ENCODE assay signal across 26 mouse cellular contexts in the genomic region with DNA sequence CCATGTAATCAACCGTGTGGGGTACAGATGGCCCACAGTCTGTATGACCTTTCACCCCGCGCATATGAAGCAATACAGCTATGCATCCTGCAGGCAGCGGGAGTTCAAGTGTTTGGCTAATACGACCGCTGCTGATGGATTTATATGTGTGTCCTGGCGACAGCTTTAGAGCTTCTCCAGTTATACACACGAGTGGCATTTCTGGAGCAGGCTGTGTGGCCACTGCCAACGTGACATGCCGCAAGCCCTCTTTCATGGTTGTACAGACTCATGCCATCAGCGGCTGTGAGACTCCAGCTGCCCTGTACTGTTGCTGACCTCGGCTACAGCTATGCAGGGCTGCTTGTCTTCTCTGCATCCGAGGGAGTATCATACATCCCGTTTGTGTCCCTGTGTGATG. TPM values are rescaled to one million over a fixed set of nuclear protein-coding genes. Genes with fewer than 3 reads are reported as not detected.
A peak's percentile ranks its signal among the peaks of the same experiment; 100 is the strongest.
DNase-seq lines count a peak whose midpoint lies in the region; ATAC-seq and TF ChIP-seq lines count a peak whose summit lies in the region.
"Had no signal": no experiment of that assay in that cellular context is flagged by ENCODE, and none has a peak within 500 bp of the region (broad histone marks: within the 10 kb centered on the region; RNA-seq: fewer than 3 reads in every experiment).

No protein-coding gene starts in this region.

- no peaks in the 10 kb centered on the region; the same call in 1 of the 2 replicates for H3K4me1 ChIP-seq in heart, embryonic 16.5 days (ENCODE audit: control insufficient read depth, insufficient read depth, low read length)
- no peaks in the 10 kb centered on the region for H3K4me1 ChIP-seq in liver, postnatal 0 days (ENCODE audit: insufficient read depth)
- H3K4me1 ChIP-seq in liver, embryonic 12.5 days = no peaks in the 10 kb centered on the region
- H3K4me1 ChIP-seq in intestine, embryonic 15.5 days (replicated peaks) = no peaks in the 10 kb centered on the region
- H3K4me1 ChIP-seq: embryonic facial prominence, embryonic 15.5 days had no signal

- H3K27ac ChIP-seq in gastrocnemius, adult 2 months = peak overlapping the region; percentile 78
- peak overlapping the region; percentile 19 for H3K27ac ChIP-seq in heart, embryonic 16.5 days (ENCODE audit: low read length)
- no peak overlapping the region for H3K27ac ChIP-seq in liver, postnatal 0 days (ENCODE audit: low read depth)
- no peak overlapping the region for H3K27ac ChIP-seq in liver, embryonic 12.5 days
- H3K27ac ChIP-seq in intestine, embryonic 15.5 days = no peak overlapping the region
- H3K27ac ChIP-seq: embryonic facial prominence, embryonic 15.5 days; hindbrain, embryonic 14.5 days; liver, embryonic 13.5 days had no signal

- WGBS in heart, embryonic 16.5 days = 61% methylated on average over 14 of the region's 14 CpGs
- WGBS in liver, postnatal 0 days (ENCODE audit: insufficient replicate concordance) = 72% methylated on average over 14 of the region's 14 CpGs
- 72% methylated on average over 14 of the region's 14 CpGs for WGBS in liver, embryonic 12.5 days (ENCODE audit: insufficient replicate concordance)
- 66% methylated on average over 14 of the region's 14 CpGs for WGBS in intestine, embryonic 15.5 days

- H3K4me3 ChIP-seq in gastrocnemius, adult 2 months = no peak overlapping the region
- H3K4me3 ChIP-seq in heart, embryonic 16.5 days (ENCODE audit: low read length) = no peak overlapping the region
- H3K4me3 ChIP-seq in liver, postnatal 0 days (ENCODE audit: low read depth, low read length) = no peak overlapping the region
- H3K4me3 ChIP-seq in liver, embryonic 12.5 days = no peak overlapping the region
- no peak overlapping the region for H3K4me3 ChIP-seq in intestine, embryonic 15.5 days (replicated peaks)
- H3K4me3 ChIP-seq: embryonic facial prominence, embryonic 15.5 days; liver, embryonic 13.5 days had no signal

- 0 out of 2 replicates have a peak, but pooled peaks cover 3% of the 10 kb centered on the region for H3K9me3 ChIP-seq in heart, embryonic 16.5 days (replicated peaks; ENCODE audit: control insufficient read depth, low read length)
- H3K9me3 ChIP-seq in liver, postnatal 0 days (ENCODE audit: low read length) = no peaks in the 10 kb centered on the region
- 0 out of 2 replicates have a peak, but pooled peaks cover 3% of the 10 kb centered on the region for H3K9me3 ChIP-seq in liver, embryonic 12.5 days (replicated peaks)
- no peaks in the 10 kb centered on the region for H3K9me3 ChIP-seq in intestine, embryonic 15.5 days
- H3K9me3 ChIP-seq: embryonic facial prominence, embryonic 15.5 days; liver, embryonic 13.5 days had no signal

- peak; percentile 66 for DNase-seq in gastrocnemius, adult 2 months
- no peak for DNase-seq in gastrocnemius, postnatal 4 days (ENCODE audit: low spot score in 2 of 2)
- no peak for DNase-seq in heart, adult 8-10 months (ENCODE audit: low spot score)
- no peak for DNase-seq in liver, postnatal 0 days
- DNase-seq in testis, postnatal 10 days (ENCODE audit: low spot score) = no peak
- DNase-seq: cerebellum, adult 9-11 months; kidney, adult 8-10 months; liver, embryonic 13.5 days; thymus, postnatal 25 days had no signal

- no peak overlapping the region for H3K9ac ChIP-seq in heart, embryonic 16.5 days (ENCODE audit: low read length)
- H3K9ac ChIP-seq in liver, postnatal 0 days (replicated peaks) = no peak overlapping the region
- no peak overlapping the region for H3K9ac ChIP-seq in liver, embryonic 12.5 days
- H3K9ac ChIP-seq in intestine, embryonic 15.5 days = no peak overlapping the region
- H3K9ac ChIP-seq: embryonic facial prominence, embryonic 15.5 days; forebrain, postnatal 0 days; hindbrain, embryonic 14.5 days; liver, embryonic 13.5 days had no signal

- TF ChIP-seq EP300 in liver, postnatal 0 days (IDR thresholded peaks at IDR 0.05; ENCODE audit: low read depth) = no peak

- TF ChIP-seq CTCF in gastrocnemius, adult 2 months (IDR thresholded peaks at IDR 0.05) = no peak
- no peak for TF ChIP-seq CTCF in liver, postnatal 0 days (IDR thresholded peaks at IDR 0.05; ENCODE audit: low read depth)

- no peak for ATAC-seq in heart, embryonic 16.5 days (replicated peaks; ENCODE audit: extremely low read depth, insufficient read depth, low FRiP score)
- peak; percentile 30 for ATAC-seq in liver, postnatal 0 days
- no peak for ATAC-seq in liver, embryonic 12.5 days
- ATAC-seq in intestine, embryonic 15.5 days = peak; percentile 21; the same call in 1 of the 2 replicates
- ATAC-seq: forebrain, postnatal 0 days had no signal

- H3K4me2 ChIP-seq in heart, embryonic 16.5 days (ENCODE audit: low read depth, low read length) = no peak overlapping the region
- no peak overlapping the region for H3K4me2 ChIP-seq in liver, postnatal 0 days (ENCODE audit: low read depth, low read length)
- no peak overlapping the region for H3K4me2 ChIP-seq in liver, embryonic 12.5 days
- no peak overlapping the region for H3K4me2 ChIP-seq in intestine, embryonic 15.5 days (replicated peaks)
- H3K4me2 ChIP-seq: embryonic facial prominence, embryonic 15.5 days; hindbrain, embryonic 14.5 days; liver, embryonic 13.5 days had no signal

- intact Hi-C loops in gastrocnemius, adult 2 months (cut with DNase I) = loop anchor here (10.0 kb wide), 1 partner anchor 254 kb away; no protein-coding TSS in a partner anchor

- H3K27me3 ChIP-seq in heart, embryonic 16.5 days (ENCODE audit: control insufficient read depth, insufficient read depth, low read length) = no peaks in the 10 kb centered on the region
- H3K27me3 ChIP-seq in liver, postnatal 0 days (ENCODE audit: insufficient read depth, low read length) = no peaks in the 10 kb centered on the region
- H3K27me3 ChIP-seq in liver, embryonic 12.5 days (replicated peaks) = no peaks in the 10 kb centered on the region
- no peaks in the 10 kb centered on the region for H3K27me3 ChIP-seq in intestine, embryonic 15.5 days (replicated peaks)
- H3K27me3 ChIP-seq: embryonic facial prominence, embryonic 15.5 days; liver, embryonic 13.5 days had no signal

- no peaks in the 10 kb centered on the region for H3K36me3 ChIP-seq in heart, embryonic 16.5 days (ENCODE audit: control insufficient read depth, insufficient read depth)
- H3K36me3 ChIP-seq in liver, postnatal 0 days (replicated peaks; ENCODE audit: insufficient read depth, low read length) = no peaks in the 10 kb centered on the region
- no peaks in the 10 kb centered on the region for H3K36me3 ChIP-seq in liver, embryonic 12.5 days
- H3K36me3 ChIP-seq in intestine, embryonic 15.5 days = no peaks in the 10 kb centered on the region
- H3K36me3 ChIP-seq: embryonic facial prominence, embryonic 15.5 days; liver, embryonic 13.5 days had no signal

RNA-seq across cellular contexts. Expression of a gene that starts 6.5 kb away (rescaled TPM):
- total RNA-seq in gastrocnemius, adult 2 months (2021) = not detected
- under 1 TPM; 0.29 to 0.52 TPM for total RNA-seq in gastrocnemius, postnatal 4 days (2021)
- polyA plus RNA-seq in heart, embryonic 16.5 days (2015; fragmentation: Nextera tagmentation; extraction: Ambion mirVana) = 2.6 and 3.0 TPM in 2 replicates
- total RNA-seq in heart, adult 8-10 months (2022) = 1 to 10 TPM in 1 of 4 experiments, under 1 TPM in 3; 0.24 to 5.3 (median 0.27) TPM
- polyA plus RNA-seq in liver, postnatal 0 days (2015; fragmentation: Nextera tagmentation; extraction: Ambion mirVana) = 3.6 and 4.5 TPM in 2 replicates
- polyA plus RNA-seq in liver, embryonic 12.5 days (2016; fragmentation: Nextera tagmentation; extraction: Ambion mirVana) = 0.63 and 0.91 TPM in 2 replicates
- polyA plus RNA-seq in intestine, embryonic 15.5 days (2015; fragmentation: Nextera tagmentation; extraction: Ambion mirVana) = 2.3 and 2.7 TPM in 2 replicates
- total RNA-seq: CH12.LX; forebrain, postnatal 0 days; left cerebral cortex, adult 18-20 months; left cerebral cortex, postnatal 36 days; MEL had no signal

RNA-seq across cellular contexts. Expression of a gene that starts 29.9 kb away (rescaled TPM):
- total RNA-seq in gastrocnemius, adult 2 months (2021) = 1 to 10 TPM; 1.1 to 6.9 TPM
- total RNA-seq in gastrocnemius, postnatal 4 days (2021) = under 1 TPM; 0.15 to 0.18 TPM
- polyA plus RNA-seq in heart, embryonic 16.5 days (2015; fragmentation: Nextera tagmentation; extraction: Ambion mirVana) = 0.24 and 0.55 TPM in 2 replicates
- total RNA-seq in heart, adult 8-10 months (2022) = under 1 TPM; 0.09 to 0.34 (median 0.13) TPM
- 0.06 and 0.11 TPM in 2 replicates for polyA plus RNA-seq in liver, postnatal 0 days (2015; fragmentation: Nextera tagmentation; extraction: Ambion mirVana)
- 0.37 and 0.47 TPM in 2 replicates for polyA plus RNA-seq in liver, embryonic 12.5 days (2016; fragmentation: Nextera tagmentation; extraction: Ambion mirVana)
- polyA plus RNA-seq in intestine, embryonic 15.5 days (2015; fragmentation: Nextera tagmentation; extraction: Ambion mirVana) = 0.40 and 0.42 TPM in 2 replicates
- total RNA-seq: adrenal gland, postnatal 14 days; forebrain, postnatal 0 days; layer of hippocampus, adult 8-10 months; left cerebral cortex, adult 18-20 months; left cerebral cortex, postnatal 36 days had no signal
- polyA plus RNA-seq: cortical plate, adult 2 months; hindbrain, embryonic 14.5 days; neural tube, embryonic 11.5 days had no signal

RNA-seq across cellular contexts. Expression of a gene that starts 38.1 kb away (rescaled TPM):
- total RNA-seq in gastrocnemius, adult 2 months (2021) = not detected
- total RNA-seq in gastrocnemius, postnatal 4 days (2021) = under 1 TPM in 1 of 2 experiments, not detected in 1; 0.10 TPM
- polyA plus RNA-seq in heart, embryonic 16.5 days (2015; fragmentation: Nextera tagmentation; extraction: Ambion mirVana) = 0.27 and 0.35 TPM in 2 replicates
- not detected for total RNA-seq in heart, adult 8-10 months (2022)
- not detected in 2 replicates for polyA plus RNA-seq in liver, postnatal 0 days (2015; fragmentation: Nextera tagmentation; extraction: Ambion mirVana)
- polyA plus RNA-seq in liver, embryonic 12.5 days (2016; fragmentation: Nextera tagmentation; extraction: Ambion mirVana) = not detected in 2 replicates
- 0.11 and 0.15 TPM in 2 replicates for polyA plus RNA-seq in intestine, embryonic 15.5 days (2015; fragmentation: Nextera tagmentation; extraction: Ambion mirVana)
- total RNA-seq: adrenal gland, postnatal 14 days; CH12.LX; forebrain, postnatal 0 days; heart, postnatal 25 days; layer of hippocampus, adult 8-10 months; megakaryocyte-erythroid progenitor cell, adult 5-6 weeks; MEL had no signal
- polyA plus RNA-seq: brain, embryonic 14.5 days; embryonic facial prominence, embryonic 15.5 days; hindbrain, embryonic 14.5 days; liver, embryonic 13.5 days; neural tube, embryonic 11.5 days had no signal

Comparison
In these comparisons a context has a peak if more than half of its experiments do, and no peak if none do; other contexts are left out.
1. ATAC-seq: peak in liver, postnatal 0 days (single experiment) and intestine, embryonic 15.5 days (single experiment); none in heart, embryonic 16.5 days (single experiment) and liver, embryonic 12.5 days (single experiment).
2. H3K27ac ChIP-seq: peak in gastrocnemius, adult 2 months (single experiment) and heart, embryonic 16.5 days (single experiment); none in liver, postnatal 0 days (single experiment), liver, embryonic 12.5 days (single experiment) and intestine, embryonic 15.5 days (single experiment).